Mouse (Mus musculus): ENCODE results near the gene Hspb3.

GRCm38 (mm10) chr13:113622865-113623255 is 40.6 kb downstream of the Hspb3 start:
- TF ChIP-seq CTCF (IDR thresholded peaks at IDR 0.05; ENCODE audit: low read depth) (no peak), EP300 (IDR thresholded peaks at IDR 0.05; ENCODE audit: low read depth) (no peak)

Data from liver, embryonic 14.5 days (tissue).